Mouse (Mus musculus): Measurements from ENCODE around the gene Purb.

The Purb gene

GRCm38 (mm10) chr11:6444077-6444853 lies 31.5 kb downstream of the Purb start, which contains the start of gene H2afv:
Gene H2afv (minus strand): TSS chr11:6444443.
- peak; percentile 100 for DNase-seq (ENCODE audit: low read depth, low spot score)

- no peak for DNase-seq (ENCODE audit: low read depth, low spot score)
These were observed 32.0 kb downstream of the Purb start for GRCm38 (mm10) chr11:6443727-6444076.

- DNase-seq (ENCODE audit: low read depth, low spot score) = no peak
These were observed 32.6 kb downstream of the Purb start for GRCm38 (mm10) chr11:6443102-6443501.

GRCm38 (mm10) chr11:6442566-6442965 lies 33.2 kb downstream of the Purb start:
- DNase-seq (ENCODE audit: low read depth, low spot score) = no peak

GRCm38 (mm10) chr11:6440171-6440570 lies 35.5 kb downstream of the Purb start:
- DNase-seq (ENCODE audit: low read depth, low spot score) = no peak

GRCm38 (mm10) chr11:6437667-6438066 lies 38.0 kb downstream of the Purb start:
- DNase-seq (ENCODE audit: low read depth, low spot score) = no peak

GRCm38 (mm10) chr11:6436442-6436841 lies 39.3 kb downstream of the Purb start:
- peak; percentile 94 for DNase-seq (ENCODE audit: low read depth, low spot score)

GRCm38 (mm10) chr11:6430186-6430585 lies 45.5 kb downstream of the Purb start:
- DNase-seq (ENCODE audit: low read depth, low spot score) = no peak

- DNase-seq (ENCODE audit: low read depth, low spot score) = peak; percentile 41
These were observed 54.9 kb downstream of the Purb start for GRCm38 (mm10) chr11:6420722-6421350.

- DNase-seq (ENCODE audit: low read depth, low spot score) = peak; percentile 58
These were observed 55.4 kb downstream of the Purb start for GRCm38 (mm10) chr11:6420283-6420703.

GRCm38 (mm10) chr11:6419156-6419555 lies 56.6 kb downstream of the Purb start:
- DNase-seq (ENCODE audit: low read depth, low spot score) = peak; percentile 61

- no peak for DNase-seq (ENCODE audit: low read depth, low spot score)
These were observed 57.0 kb downstream of the Purb start for GRCm38 (mm10) chr11:6418751-6419150.
